8 mouse cellular contexts compared by ENCODE assay signal in genomic region chr5:116592049-116592800, GRCm38 (mm10). TPM values are rescaled to one million over a fixed set of nuclear protein-coding genes. Genes with fewer than 3 reads are reported as not detected.
DNase-seq lines count a peak whose midpoint lies in the region; ATAC-seq and TF ChIP-seq lines count a peak whose summit lies in the region.

No protein-coding gene starts in this region.

- H3K36me3 ChIP-seq in liver, embryonic 11.5 days (ENCODE audit: control insufficient read depth, insufficient read depth, low read length): no peaks in the 10 kb centered on the region
- H3K36me3 ChIP-seq in embryonic facial prominence, embryonic 15.5 days: no peaks in the 10 kb centered on the region
- H3K36me3 ChIP-seq in limb, embryonic 12.5 days: no peaks in the 10 kb centered on the region

- no peaks in the 10 kb centered on the region for H3K9me3 ChIP-seq in liver, embryonic 11.5 days (ENCODE audit: control insufficient read depth, low read length)
- no peaks in the 10 kb centered on the region for H3K9me3 ChIP-seq in embryonic facial prominence, embryonic 15.5 days (replicated peaks)
- no peaks in the 10 kb centered on the region for H3K9me3 ChIP-seq in limb, embryonic 12.5 days

- H3K9ac ChIP-seq in liver, embryonic 11.5 days (ENCODE audit: low read depth, low read length): no peak overlapping the region
- no peak overlapping the region for H3K9ac ChIP-seq in embryonic facial prominence, embryonic 15.5 days
- H3K9ac ChIP-seq in limb, embryonic 12.5 days (replicated peaks): no peak overlapping the region

- ATAC-seq in liver, embryonic 11.5 days (replicated peaks; ENCODE audit: low FRiP score): no peak
- no peak for ATAC-seq in embryonic facial prominence, embryonic 15.5 days (ENCODE audit: insufficient number of reproducible peaks, low FRiP score, low TSS enrichment, low read depth)
- no peak for ATAC-seq in limb, embryonic 12.5 days (ENCODE audit: insufficient number of reproducible peaks, insufficient read depth, low FRiP score, low TSS enrichment, low read depth)

- H3K4me1 ChIP-seq in liver, embryonic 11.5 days (replicated peaks; ENCODE audit: control insufficient read depth, insufficient read depth, low read length): 0 out of 2 replicates have a peak, but pooled peaks cover 2% of the 10 kb centered on the region
- 0 out of 2 replicates have a peak, but pooled peaks cover 12% of the 10 kb centered on the region for H3K4me1 ChIP-seq in embryonic facial prominence, embryonic 15.5 days
- peaks cover 10% of the 10 kb centered on the region for H3K4me1 ChIP-seq in limb, embryonic 12.5 days (replicated peaks)

- peaks cover 30% of the 10 kb centered on the region for H3K27me3 ChIP-seq in liver, embryonic 11.5 days (replicated peaks; ENCODE audit: control insufficient read depth, insufficient read depth, low read length)
- peaks cover 47% of the 10 kb centered on the region for H3K27me3 ChIP-seq in embryonic facial prominence, embryonic 15.5 days
- H3K27me3 ChIP-seq in limb, embryonic 12.5 days: peaks cover 67% of the 10 kb centered on the region

- WGBS in liver, embryonic 11.5 days: 4% methylated on average over 32 of the region's 32 CpGs
- WGBS in embryonic facial prominence, embryonic 15.5 days: 1% methylated on average over 32 of the region's 32 CpGs
- WGBS in limb, embryonic 12.5 days: under 1% methylated on average over 32 of the region's 32 CpGs

- intact Hi-C loops in gastrocnemius, postnatal 14 days (cut with DNase I; ENCODE audit: low total_unique reads): loop anchor here (5.0 kb wide), 1 partner anchor 360 kb away; no protein-coding TSS in a partner anchor
- intact Hi-C loops in gastrocnemius, adult 2 months (cut with DNase I): no loop called here

- DNase-seq in liver, embryonic 11.5 days (ENCODE audit: low spot score): no peak
- no peak for DNase-seq in liver
- peak; percentile 62 for DNase-seq in right cerebral cortex, postnatal 4 days
- no peak for DNase-seq in gastrocnemius, postnatal 14 days
- DNase-seq in adrenal gland, adult 18-20 months (ENCODE audit: low spot score in 2 of 2): no peak
- DNase-seq in gastrocnemius, adult 2 months: no peak

- no peak overlapping the region for H3K27ac ChIP-seq in liver, embryonic 11.5 days (ENCODE audit: low read depth, low read length)
- no peak overlapping the region for H3K27ac ChIP-seq in embryonic facial prominence, embryonic 15.5 days (replicated peaks)
- H3K27ac ChIP-seq in limb, embryonic 12.5 days: no peak overlapping the region
- H3K27ac ChIP-seq in gastrocnemius, adult 2 months: no peak overlapping the region

- H3K4me2 ChIP-seq in liver, embryonic 11.5 days: peak overlapping the region; percentile 46
- peak overlapping the region; percentile 44 for H3K4me2 ChIP-seq in embryonic facial prominence, embryonic 15.5 days (replicated peaks)
- H3K4me2 ChIP-seq in limb, embryonic 12.5 days: peak overlapping the region; percentile 45

- H3K4me3 ChIP-seq in liver, embryonic 11.5 days (ENCODE audit: low read depth, low read length): peak overlapping the region; percentile 25
- peak overlapping the region; percentile 29 for H3K4me3 ChIP-seq in embryonic facial prominence, embryonic 15.5 days (replicated peaks)
- peak overlapping the region; percentile 26 for H3K4me3 ChIP-seq in limb, embryonic 12.5 days (replicated peaks)
- no peak overlapping the region for H3K4me3 ChIP-seq in gastrocnemius, adult 2 months

- TF ChIP-seq CTCF in gastrocnemius, adult 2 months (IDR thresholded peaks at IDR 0.05): no peak

RNA-seq across cellular contexts. Expression of gene Srrm4, which starts 0.6 kb away (rescaled TPM):
- polyA plus RNA-seq in liver, embryonic 11.5 days (2014; fragmentation: Nextera tagmentation; extraction: Ambion mirVana): 0.11 and 0.19 TPM in 2 replicates
- 0.81 and 1.0 TPM in 2 replicates for polyA plus RNA-seq in embryonic facial prominence, embryonic 15.5 days (2015; fragmentation: Nextera tagmentation; extraction: Ambion mirVana)
- 0.09 and 0.10 TPM in 2 replicates for polyA plus RNA-seq in limb, embryonic 12.5 days (2016; fragmentation: Nextera tagmentation; extraction: Ambion mirVana)
- total RNA-seq in gastrocnemius, postnatal 14 days (2021): under 1 TPM; 0.08 to 0.09 TPM
- 1 to 10 TPM in 1 of 2 experiments, under 1 TPM in 1; 0.89 to 1.3 TPM for total RNA-seq in adrenal gland, adult 18-20 months (2021)
- total RNA-seq in gastrocnemius, adult 2 months (2021): under 1 TPM; 0.15 to 0.47 TPM
